Mouse (Mus musculus): ENCODE results near the gene Ddx39. TPM values are rescaled to one million over a fixed set of nuclear protein-coding genes. Genes with fewer than 3 reads are reported as not detected.

Gene Ddx39
- polyA plus RNA-seq, 1 experiment from 2014 or later = 253 TPM

DNA sequence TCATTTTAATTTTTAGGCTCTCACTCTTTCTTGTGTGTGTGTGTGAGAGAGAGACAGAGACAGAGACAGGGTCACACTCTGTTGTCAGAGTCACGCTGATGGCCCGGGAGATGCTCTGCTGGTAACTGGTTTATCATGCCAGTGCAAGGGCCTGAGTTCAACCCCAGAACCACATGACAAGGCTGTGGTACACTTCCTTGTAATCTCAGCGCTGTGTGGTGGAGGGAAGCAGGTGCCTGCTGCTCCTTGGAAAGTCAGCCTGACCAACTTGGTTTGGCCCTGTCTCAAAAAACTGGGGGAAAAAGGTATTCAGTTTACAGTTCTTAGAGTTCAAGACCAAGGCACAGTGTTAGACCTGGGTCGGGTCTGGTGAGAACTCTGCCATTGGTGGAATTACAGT is 52.5 kb downstream of the Ddx39 start:
- no peaks in the 10 kb centered on the region for H3K27me3 ChIP-seq (ENCODE audit: control insufficient read depth, insufficient read depth, low read length)
- H3K4me3 ChIP-seq (ENCODE audit: low read depth, low read length) = no peak overlapping the region
- no peaks in the 10 kb centered on the region for H3K4me1 ChIP-seq (ENCODE audit: control insufficient read depth, insufficient read depth, low read length)
- no peak overlapping the region for H3K9ac ChIP-seq (ENCODE audit: low read length)
- ATAC-seq (ENCODE audit: low FRiP score) (no peak), DNase-seq (ENCODE audit: low spot score, missing footprints) (no peak)
- H3K9me3 ChIP-seq (ENCODE audit: control insufficient read depth, low read length) = no peaks in the 10 kb centered on the region
- no peaks in the 10 kb centered on the region for H3K36me3 ChIP-seq (ENCODE audit: control insufficient read depth, insufficient read depth, low read length)
- H3K27ac ChIP-seq (ENCODE audit: low read depth, low read length) = no peak overlapping the region
- WGBS = 79% methylated on average over 4 of the region's 4 CpGs
- H3K4me2 ChIP-seq = no peak overlapping the region

DNA sequence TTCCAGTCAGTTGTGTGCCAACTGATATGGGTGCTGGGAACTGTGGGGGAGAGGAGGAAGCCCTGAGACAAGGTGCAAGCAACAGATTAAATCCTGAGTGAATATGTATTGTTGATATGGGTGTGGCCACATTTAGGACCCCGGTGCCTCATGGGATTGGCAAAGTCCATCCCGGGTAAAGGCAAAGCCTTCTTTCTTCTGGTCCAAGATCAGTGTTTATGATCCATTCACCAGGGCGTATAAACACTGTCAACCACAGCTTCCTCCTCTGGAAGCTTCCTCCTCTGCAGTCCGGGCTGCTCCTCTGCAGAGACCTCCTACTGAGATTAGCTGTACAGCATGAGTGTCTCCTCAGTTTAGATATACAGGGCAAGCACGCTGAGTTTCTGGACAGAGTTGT is 53.5 kb downstream of the Ddx39 start:
- H3K27ac ChIP-seq (ENCODE audit: low read depth, low read length) = no peak overlapping the region
- DNase-seq (ENCODE audit: low spot score, missing footprints) (no peak), ATAC-seq (ENCODE audit: low FRiP score) (no peak)
- no peak overlapping the region for H3K9ac ChIP-seq (ENCODE audit: low read length)
- H3K4me1 ChIP-seq (ENCODE audit: control insufficient read depth, insufficient read depth, low read length) = peaks cover 2% of the 10 kb centered on the region
- no peaks in the 10 kb centered on the region for H3K9me3 ChIP-seq (ENCODE audit: control insufficient read depth, low read length)
- H3K4me2 ChIP-seq = no peak overlapping the region
- WGBS = 60% methylated on average over 5 of the region's 5 CpGs
- H3K36me3 ChIP-seq (ENCODE audit: control insufficient read depth, insufficient read depth, low read length) = no peaks in the 10 kb centered on the region
- no peaks in the 10 kb centered on the region for H3K27me3 ChIP-seq (ENCODE audit: control insufficient read depth, insufficient read depth, low read length)
- no peak overlapping the region for H3K4me3 ChIP-seq (ENCODE audit: low read depth, low read length)

DNA sequence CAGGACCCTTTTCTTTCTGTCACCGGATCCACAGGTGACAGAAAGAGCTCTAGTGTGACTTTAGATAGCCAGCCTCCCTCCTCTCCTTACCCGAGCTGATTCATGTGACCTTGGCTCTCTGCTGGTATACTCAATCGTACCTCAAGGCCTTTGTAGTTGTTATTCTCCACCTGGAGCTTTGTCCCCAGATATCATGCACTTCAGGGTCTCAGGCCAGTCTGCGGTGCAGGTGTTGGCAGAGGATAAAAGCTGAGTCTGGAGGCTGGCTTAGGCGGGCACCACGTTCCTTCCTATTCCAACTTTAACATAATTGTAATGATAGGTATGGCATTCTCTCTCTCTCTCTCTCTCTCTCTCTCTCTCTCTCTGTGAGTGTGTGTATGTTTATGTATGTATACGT is 54.7 kb downstream of the Ddx39 start:
- ATAC-seq (ENCODE audit: low FRiP score) (no peak), DNase-seq (ENCODE audit: low spot score, missing footprints) (no peak)
- no peak overlapping the region for H3K9ac ChIP-seq (ENCODE audit: low read length)
- H3K27me3 ChIP-seq (ENCODE audit: control insufficient read depth, insufficient read depth, low read length) = no peaks in the 10 kb centered on the region
- H3K27ac ChIP-seq (ENCODE audit: low read depth, low read length) = no peak overlapping the region
- 73% methylated on average over 7 of the region's 7 CpGs for WGBS
- H3K36me3 ChIP-seq (ENCODE audit: control insufficient read depth, insufficient read depth, low read length) = no peaks in the 10 kb centered on the region
- no peak overlapping the region for H3K4me2 ChIP-seq
- H3K4me1 ChIP-seq (ENCODE audit: control insufficient read depth, insufficient read depth, low read length) = peaks cover 2% of the 10 kb centered on the region
- H3K9me3 ChIP-seq (ENCODE audit: control insufficient read depth, low read length) = no peaks in the 10 kb centered on the region
- no peak overlapping the region for H3K4me3 ChIP-seq (ENCODE audit: low read depth, low read length)

DNA sequence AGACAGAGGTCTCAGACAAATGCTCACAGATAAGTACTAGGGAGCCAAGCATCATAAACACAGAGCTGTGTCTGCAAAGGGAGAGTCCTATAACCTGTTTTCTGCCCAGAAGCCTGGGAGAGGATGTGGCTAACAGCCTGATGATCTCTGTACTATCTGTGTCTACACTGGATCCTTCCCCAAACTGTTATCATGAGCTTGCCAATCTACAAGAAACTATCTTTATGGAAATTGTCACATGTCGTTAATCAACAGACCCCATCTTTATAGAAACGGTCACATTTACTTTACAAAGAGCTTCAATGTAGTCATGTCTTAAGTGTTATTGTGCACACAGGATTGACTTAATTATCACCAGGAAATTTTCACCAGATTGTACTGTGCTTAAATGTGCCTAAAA is 55.7 kb downstream of the Ddx39 start:
- Histone ChIP-seq H3K27ac (ENCODE audit: low read depth, low read length) (no peak overlapping the region), H3K4me1 (ENCODE audit: control insufficient read depth, insufficient read depth, low read length) (peaks cover 2% of the 10 kb centered on the region), H3K4me3 (ENCODE audit: low read depth, low read length) (no peak overlapping the region), H3K9me3 (ENCODE audit: control insufficient read depth, low read length) (no peaks in the 10 kb centered on the region), H3K27me3 (ENCODE audit: control insufficient read depth, insufficient read depth, low read length) (no peaks in the 10 kb centered on the region), H3K9ac (ENCODE audit: low read length) (no peak overlapping the region), H3K4me2 (no peak overlapping the region), H3K36me3 (ENCODE audit: control insufficient read depth, insufficient read depth, low read length) (no peaks in the 10 kb centered on the region)
- ATAC-seq (ENCODE audit: low FRiP score) (no peak), DNase-seq (ENCODE audit: low spot score, missing footprints) (no peak)
- 87% methylated on average over 2 of the region's 2 CpGs for WGBS

DNA sequence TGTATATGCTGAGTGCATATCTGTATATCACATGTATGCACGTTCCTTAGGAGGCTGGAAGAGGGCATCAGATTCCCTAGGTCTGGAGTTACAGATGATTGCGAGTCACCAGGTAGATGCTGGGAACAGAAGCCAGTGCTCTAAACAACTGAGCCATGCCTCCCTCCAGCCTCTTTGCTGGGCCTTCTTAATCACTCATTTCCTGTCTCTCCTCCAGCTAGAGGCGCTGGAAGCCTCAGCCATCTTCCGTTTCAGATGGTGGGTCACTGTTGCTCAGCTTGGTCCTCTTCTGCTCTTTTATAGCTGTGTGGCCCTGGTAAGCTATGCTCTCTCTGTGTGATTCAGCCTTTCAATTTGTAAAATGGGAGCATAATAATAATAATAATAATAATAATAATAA is 56.8 kb downstream of the Ddx39 start:
- Histone ChIP-seq H3K27ac (ENCODE audit: low read depth, low read length) (no peak overlapping the region), H3K36me3 (ENCODE audit: control insufficient read depth, insufficient read depth, low read length) (no peaks in the 10 kb centered on the region), H3K27me3 (ENCODE audit: control insufficient read depth, insufficient read depth, low read length) (no peaks in the 10 kb centered on the region), H3K4me2 (no peak overlapping the region), H3K4me3 (ENCODE audit: low read depth, low read length) (no peak overlapping the region), H3K9ac (ENCODE audit: low read length) (no peak overlapping the region), H3K4me1 (ENCODE audit: control insufficient read depth, insufficient read depth, low read length) (peaks cover 2% of the 10 kb centered on the region), H3K9me3 (ENCODE audit: control insufficient read depth, low read length) (no peaks in the 10 kb centered on the region)
- 80% methylated on average over 4 of the region's 4 CpGs for WGBS
- ATAC-seq (ENCODE audit: low FRiP score) = no peak
- no peak for DNase-seq (ENCODE audit: low spot score, missing footprints)

DNA sequence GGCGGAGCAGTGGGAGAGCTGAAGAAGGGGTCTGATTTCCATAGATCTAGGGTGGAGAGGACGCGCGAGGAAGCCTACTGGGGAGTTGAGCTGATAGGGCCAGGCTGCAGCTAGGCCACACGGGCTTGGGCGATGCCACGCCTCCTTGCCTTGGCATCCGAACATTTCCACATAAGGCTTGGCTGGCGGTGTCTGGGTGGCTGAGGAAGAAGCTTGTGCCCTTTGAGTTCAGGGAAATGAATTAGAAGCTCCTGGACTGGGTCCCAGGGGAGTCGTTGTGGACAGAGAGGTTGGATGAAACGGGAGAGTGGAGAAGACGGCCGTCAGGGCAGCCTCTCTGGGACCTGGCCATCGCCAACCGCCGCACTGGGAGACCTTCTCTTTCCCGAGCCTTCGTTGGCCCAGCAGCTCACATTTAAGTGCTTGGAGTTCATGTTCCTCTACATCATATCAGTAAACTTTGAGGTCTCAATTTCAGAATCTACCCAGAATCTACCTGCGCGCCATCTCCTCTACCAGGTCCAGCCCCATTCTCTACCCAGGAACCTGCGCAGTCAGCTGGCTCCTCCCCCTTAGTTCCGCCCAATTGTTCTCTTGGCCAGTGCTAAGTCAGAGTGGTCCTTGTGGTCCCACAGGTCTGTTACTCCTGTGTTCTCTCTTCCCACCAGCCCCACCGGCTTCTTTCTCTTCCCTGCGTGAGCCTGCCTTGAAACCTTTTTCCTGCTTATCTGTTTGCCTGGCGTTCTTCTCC is 57.9 kb downstream of the Ddx39 start:
- 4% methylated on average over 25 of the region's 25 CpGs for WGBS
- Histone ChIP-seq H3K36me3 (ENCODE audit: control insufficient read depth, insufficient read depth, low read length) (no peaks in the 10 kb centered on the region), H3K9me3 (ENCODE audit: control insufficient read depth, low read length) (no peaks in the 10 kb centered on the region), H3K27ac (ENCODE audit: low read depth, low read length) (no peak overlapping the region), H3K4me3 (ENCODE audit: low read depth, low read length) (peak overlapping the region; percentile 25), H3K4me2 (peak overlapping the region; percentile 52), H3K27me3 (ENCODE audit: control insufficient read depth, insufficient read depth, low read length) (no peaks in the 10 kb centered on the region), H3K4me1 (ENCODE audit: control insufficient read depth, insufficient read depth, low read length) (peaks cover 2% of the 10 kb centered on the region), H3K9ac (ENCODE audit: low read length) (peak overlapping the region; percentile 46; the same call in 1 of the 2 replicates)
- DNase-seq (ENCODE audit: low spot score, missing footprints) (peak; percentile 89), ATAC-seq (ENCODE audit: low FRiP score) (peak; percentile 54; the same call in 1 of the 2 replicates)

DNA sequence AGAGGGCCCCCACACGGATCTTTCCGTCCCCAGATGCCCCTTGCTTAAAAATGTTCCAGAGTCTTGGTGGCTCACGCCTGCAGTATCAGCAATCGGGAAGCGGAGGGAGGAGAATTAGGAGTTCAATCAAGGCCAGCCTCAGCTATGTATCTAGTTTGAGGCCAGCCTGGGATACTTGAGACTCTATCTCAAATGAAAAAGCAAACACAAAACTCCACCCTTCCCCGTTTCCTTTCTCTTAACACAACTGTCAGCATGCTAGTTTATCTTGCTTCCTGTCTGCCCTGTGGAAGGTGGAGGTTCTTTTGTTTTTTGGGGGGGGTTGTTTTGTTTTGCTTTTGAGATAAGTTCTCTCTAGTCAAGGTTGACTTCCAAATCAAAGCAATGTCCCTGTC is 58.5 kb downstream of the Ddx39 start:
- Histone ChIP-seq H3K36me3 (ENCODE audit: control insufficient read depth, insufficient read depth, low read length) (no peaks in the 10 kb centered on the region), H3K27ac (ENCODE audit: low read depth, low read length) (no peak overlapping the region), H3K9ac (ENCODE audit: low read length) (peak overlapping the region; percentile 46; the same call in 1 of the 2 replicates), H3K27me3 (ENCODE audit: control insufficient read depth, insufficient read depth, low read length) (no peaks in the 10 kb centered on the region), H3K4me2 (peak overlapping the region; percentile 52; the same call in 1 of the 2 replicates), H3K4me3 (ENCODE audit: low read depth, low read length) (no peak overlapping the region), H3K9me3 (ENCODE audit: control insufficient read depth, low read length) (no peaks in the 10 kb centered on the region), H3K4me1 (ENCODE audit: control insufficient read depth, insufficient read depth, low read length) (peaks cover 2% of the 10 kb centered on the region)
- WGBS = 49% methylated on average over 6 of the region's 6 CpGs
- ATAC-seq (ENCODE audit: low FRiP score) = no peak
- DNase-seq (ENCODE audit: low spot score, missing footprints) = no peak

DNA sequence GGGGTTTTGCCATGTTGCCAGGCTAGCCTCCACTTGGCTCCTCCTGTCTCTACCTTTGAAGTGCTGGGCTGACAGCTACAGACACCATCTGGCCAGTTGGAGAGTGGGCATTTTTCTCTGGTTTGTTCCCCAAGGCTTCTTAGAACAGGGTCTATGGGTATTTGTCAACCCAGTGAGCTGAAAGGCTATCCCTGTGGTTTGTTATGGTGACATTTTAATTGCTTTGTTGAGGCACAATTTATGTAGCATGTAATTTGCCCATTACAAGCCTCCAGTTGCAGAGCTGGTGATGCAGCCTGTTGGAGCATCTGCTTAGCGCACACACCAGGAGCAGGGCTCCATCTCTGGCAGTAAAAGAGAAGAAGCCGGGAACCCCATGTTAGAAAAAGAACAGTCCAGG is 59.2 kb downstream of the Ddx39 start:
- H3K4me2 ChIP-seq = no peak overlapping the region
- no peaks in the 10 kb centered on the region for H3K9me3 ChIP-seq (ENCODE audit: control insufficient read depth, low read length)
- H3K27me3 ChIP-seq (ENCODE audit: control insufficient read depth, insufficient read depth, low read length) = no peaks in the 10 kb centered on the region
- no peak overlapping the region for H3K4me3 ChIP-seq (ENCODE audit: low read depth, low read length)
- ATAC-seq (ENCODE audit: low FRiP score) (no peak), DNase-seq (ENCODE audit: low spot score, missing footprints) (no peak)
- H3K9ac ChIP-seq (ENCODE audit: low read length) = no peak overlapping the region
- WGBS = 94% methylated on average over 2 of the region's 2 CpGs
- peaks cover 2% of the 10 kb centered on the region for H3K4me1 ChIP-seq (ENCODE audit: control insufficient read depth, insufficient read depth, low read length)
- H3K36me3 ChIP-seq (ENCODE audit: control insufficient read depth, insufficient read depth, low read length) = no peaks in the 10 kb centered on the region
- H3K27ac ChIP-seq (ENCODE audit: low read depth, low read length) = no peak overlapping the region
